Mouse (Mus musculus) MEL (cell line): ENCODE measurements at regions not wholly inside any gene's neighbourhood (a gene's known extent, or its start where the extent isn't known, plus 50 kb on each side); places are given as distances from the start of the nearest gene placed in this dataset.

Experiments used
- GABPA ChIP-seq: IDR thresholded peaks from 2 replicates; pipeline ENCODE4 v1.6.1; 2012; ENCODE audit warnings: low read depth, mild to moderate bottlenecking, inconsistent platforms, low read length, improper control_type of control experiment, moderate library complexity
- ZMIZ1 ChIP-seq: IDR thresholded peaks from 2 replicates; pipeline ENCODE4 v1.6.1; 2012; ENCODE audit warnings: low read depth, mild to moderate bottlenecking, inconsistent platforms, low read length, improper control_type of control experiment, moderate library complexity

DNA sequence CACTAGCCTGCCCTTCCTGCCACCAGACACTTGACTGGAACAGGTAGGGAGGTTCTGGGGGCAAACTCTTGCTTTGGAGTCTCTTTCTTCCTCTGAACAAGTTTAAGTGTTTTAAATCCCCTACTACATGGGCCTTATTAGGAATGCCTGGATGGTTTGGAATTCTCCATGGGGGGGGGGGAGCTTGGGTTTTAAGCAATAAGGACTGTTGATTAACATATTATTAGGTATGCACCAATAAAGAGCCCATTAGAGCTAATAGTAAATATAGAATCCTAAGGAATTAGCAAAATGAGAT lies 196.0 kb upstream of the Irx3 start:
- no peak for TF ChIP-seq GABPA
- TF ChIP-seq ZMIZ1: no peak
